Mouse (Mus musculus): ENCODE results near the gene Ppef2. TPM values are rescaled to one million over a fixed set of nuclear protein-coding genes. Genes with fewer than 3 reads are reported as not detected.
"Not testable (repeated sequence)": the region's sequence is repeated elsewhere in the genome, so short reads cannot be mapped to it uniquely, and the experiment has no call there.

Ppef2 gene
- polyA plus RNA-seq, 1 experiment from 2014 or later: 0.19 TPM

DNA sequence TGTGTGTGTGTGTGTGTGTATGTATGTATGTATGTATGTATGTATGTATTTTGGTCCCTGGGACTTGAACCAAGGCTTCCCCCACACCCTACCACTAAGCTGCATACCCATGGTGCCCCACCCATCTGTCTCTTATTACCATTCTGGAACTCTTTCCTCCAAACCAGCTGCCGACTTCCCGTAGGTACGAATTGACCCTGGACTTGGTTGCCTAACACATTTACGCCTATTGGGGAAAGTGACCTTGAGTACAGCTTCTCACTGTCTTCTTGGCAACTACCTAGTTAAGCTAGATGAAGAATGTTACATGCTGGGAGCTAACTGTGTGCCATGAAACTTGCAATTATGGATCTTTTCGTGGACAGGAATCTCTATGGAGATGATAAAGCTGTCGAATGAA lies 50.0 kb downstream of the Ppef2 start:
- 92% methylated on average over 6 of the region's 6 CpGs for WGBS
- no peak for ATAC-seq (ENCODE audit: low FRiP score, low read depth)
- H3K9me3 ChIP-seq: no peaks in the 10 kb centered on the region
- H3K4me3 ChIP-seq: no peak overlapping the region
- H3K36me3 ChIP-seq: peaks cover 18% of the 10 kb centered on the region
- no peaks in the 10 kb centered on the region for H3K27me3 ChIP-seq
- no peak overlapping the region for H3K4me2 ChIP-seq (replicated peaks)
- no peak overlapping the region for H3K9ac ChIP-seq (replicated peaks)
- no peak overlapping the region for H3K27ac ChIP-seq (replicated peaks)
- H3K4me1 ChIP-seq: no peaks in the 10 kb centered on the region

GRCm38 (mm10) chr5:92205706-92206105 lies 50.4 kb downstream of the Ppef2 start:
- no peak overlapping the region for H3K27ac ChIP-seq (replicated peaks)
- no peak overlapping the region for H3K4me2 ChIP-seq (replicated peaks)
- 90% methylated on average over 5 of the region's 5 CpGs for WGBS
- H3K4me3 ChIP-seq: no peak overlapping the region
- no peaks in the 10 kb centered on the region for H3K9me3 ChIP-seq
- H3K9ac ChIP-seq (replicated peaks): no peak overlapping the region
- peaks cover 22% of the 10 kb centered on the region for H3K36me3 ChIP-seq
- ATAC-seq (ENCODE audit: low FRiP score, low read depth): no peak
- H3K27me3 ChIP-seq: no peaks in the 10 kb centered on the region
- no peaks in the 10 kb centered on the region for H3K4me1 ChIP-seq

DNA sequence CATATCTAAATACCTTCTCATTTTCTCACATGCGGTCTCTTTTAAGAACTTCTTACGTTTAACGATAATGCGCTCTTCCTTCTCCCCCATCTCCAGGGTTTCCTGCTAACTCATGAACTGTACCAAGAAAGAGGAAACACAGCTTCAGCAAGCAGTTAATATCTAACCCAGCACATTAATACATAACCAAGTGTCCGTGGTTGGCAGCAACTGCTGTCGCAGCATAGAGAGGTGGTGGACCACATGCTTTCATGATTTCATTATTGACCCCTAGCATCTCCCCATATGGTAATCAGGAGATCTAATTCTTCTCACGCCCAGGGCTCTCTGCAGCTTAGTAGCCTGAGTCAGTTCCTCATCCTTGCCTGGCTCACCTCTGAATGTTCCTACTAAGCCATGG lies 50.9 kb downstream of the Ppef2 start:
- H3K36me3 ChIP-seq: peaks cover 26% of the 10 kb centered on the region
- WGBS: 95% methylated on average over 7 of the region's 7 CpGs
- ATAC-seq (ENCODE audit: low FRiP score, low read depth): no peak

DNA sequence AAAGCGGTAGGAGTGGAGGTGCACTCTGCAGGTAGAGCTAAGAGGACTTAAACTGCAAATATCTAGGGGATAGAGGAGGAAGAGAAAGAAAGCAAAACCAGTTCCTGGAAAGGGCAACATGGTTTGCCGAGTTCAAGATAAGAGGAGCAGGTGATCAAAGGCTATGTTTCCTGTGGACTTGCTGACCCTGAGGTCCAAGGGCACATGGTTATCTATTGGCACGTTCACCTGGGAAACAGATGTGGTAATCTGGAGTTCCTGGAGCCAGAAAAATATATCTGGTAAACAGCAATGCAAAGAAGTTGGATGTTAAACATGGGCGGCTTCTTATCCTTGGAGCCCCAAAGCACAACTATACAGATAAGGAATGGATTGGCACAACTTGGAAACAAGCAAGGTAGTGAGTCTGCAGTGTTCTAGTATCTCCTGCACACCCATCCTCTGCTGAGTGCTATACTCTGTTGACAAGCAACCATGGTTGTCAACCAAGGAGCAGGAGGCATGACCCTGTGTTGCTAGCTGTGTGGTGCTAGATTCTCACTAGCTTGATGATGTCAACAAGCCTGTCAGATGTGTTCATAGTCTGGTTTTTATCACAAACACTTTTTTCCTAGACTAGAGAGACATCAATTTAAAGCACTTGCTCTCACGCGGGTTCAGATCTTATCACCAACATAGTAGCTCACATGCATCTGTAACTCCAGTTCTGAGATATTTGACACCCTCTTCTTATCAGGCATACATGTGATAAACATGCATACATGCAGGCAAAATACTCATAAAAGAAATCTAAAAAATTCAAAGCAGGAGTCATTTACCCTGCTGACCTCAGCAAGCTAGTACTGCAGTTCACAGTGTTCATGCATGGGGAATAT lies 51.7 kb downstream of the Ppef2 start:
- H3K36me3 ChIP-seq: peaks cover 34% of the 10 kb centered on the region
- no peaks in the 10 kb centered on the region for H3K4me1 ChIP-seq
- no peak overlapping the region for H3K4me3 ChIP-seq
- no peaks in the 10 kb centered on the region for H3K9me3 ChIP-seq
- ATAC-seq (ENCODE audit: low FRiP score, low read depth): no peak
- no peak overlapping the region for H3K27ac ChIP-seq (replicated peaks)
- 95% methylated on average over 6 of the region's 6 CpGs for WGBS
- no peaks in the 10 kb centered on the region for H3K27me3 ChIP-seq
- H3K9ac ChIP-seq (replicated peaks): no peak overlapping the region
- no peak overlapping the region for H3K4me2 ChIP-seq (replicated peaks)

More for the DNA sequence above, 50.9 kb downstream of the Ppef2 start:
- no peak overlapping the region for H3K4me2 ChIP-seq (replicated peaks)
- no peak overlapping the region for H3K27ac ChIP-seq (replicated peaks)
- H3K9ac ChIP-seq (replicated peaks): no peak overlapping the region
- H3K9me3 ChIP-seq: no peaks in the 10 kb centered on the region
- H3K27me3 ChIP-seq: no peaks in the 10 kb centered on the region
- H3K4me1 ChIP-seq: no peaks in the 10 kb centered on the region
- H3K4me3 ChIP-seq: no peak overlapping the region

- H3K36me3 ChIP-seq: peaks cover 69% of the 10 kb centered on the region
- 71% methylated on average over 8 of the region's 8 CpGs for WGBS
- H3K4me1 ChIP-seq: no peaks in the 10 kb centered on the region
- no peaks in the 10 kb centered on the region for H3K27me3 ChIP-seq
- H3K9me3 ChIP-seq: no peaks in the 10 kb centered on the region
- peak overlapping the region; percentile 64; the same call in 1 of the 2 replicates for H3K27ac ChIP-seq (replicated peaks)
- no peak overlapping the region for H3K4me3 ChIP-seq
- no peak overlapping the region for H3K9ac ChIP-seq (replicated peaks)
- no peak for ATAC-seq (ENCODE audit: low FRiP score, low read depth)
- H3K4me2 ChIP-seq (replicated peaks): no peak overlapping the region
These were observed 57.8 kb downstream of the Ppef2 start for GRCm38 (mm10) chr5:92198266-92198665.

- no peaks in the 10 kb centered on the region for H3K4me1 ChIP-seq
- 83% methylated on average over 15 of the region's 15 CpGs for WGBS
- H3K4me2 ChIP-seq (replicated peaks): no peak overlapping the region
- H3K9me3 ChIP-seq: no peaks in the 10 kb centered on the region
- peak; percentile 67 for ATAC-seq (ENCODE audit: low FRiP score, low read depth)
- H3K9ac ChIP-seq (replicated peaks): no peak overlapping the region
- no peaks in the 10 kb centered on the region for H3K27me3 ChIP-seq
- H3K27ac ChIP-seq (replicated peaks): peak overlapping the region; percentile 64
- H3K36me3 ChIP-seq: peaks cover 73% of the 10 kb centered on the region
- H3K4me3 ChIP-seq: no peak overlapping the region
These were observed 58.9 kb downstream of the Ppef2 start for GRCm38 (mm10) chr5:92196895-92197811.

DNA sequence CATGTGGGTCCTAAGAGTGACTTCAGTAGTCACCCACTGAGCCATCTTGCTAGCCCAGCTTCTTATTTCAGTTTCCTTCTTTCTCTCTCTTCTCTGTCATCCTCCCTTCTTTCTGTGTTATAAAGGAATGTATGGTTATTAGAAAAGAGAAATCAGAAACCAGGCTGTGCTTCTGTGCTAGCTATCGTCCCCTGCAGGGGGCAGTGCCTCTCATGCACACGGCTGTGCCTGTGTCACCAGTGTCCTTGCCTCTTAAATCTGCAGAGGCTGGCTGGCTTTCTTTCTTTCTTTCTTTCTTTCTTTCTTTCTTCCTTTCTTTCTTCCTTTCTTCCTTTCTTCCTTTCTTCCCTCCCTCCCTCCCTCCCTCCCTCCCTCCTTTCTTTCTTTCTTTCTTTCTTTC lies 60.4 kb downstream of the Ppef2 start:
- H3K27ac ChIP-seq (replicated peaks); ATAC-seq (ENCODE audit: low FRiP score, low read depth); H3K4me3 ChIP-seq; H3K9me3 ChIP-seq; H3K4me1 ChIP-seq; H3K4me2 ChIP-seq (replicated peaks); H3K9ac ChIP-seq (replicated peaks); H3K27me3 ChIP-seq: not testable (repeated sequence)
- WGBS: 61% methylated on average over 2 of the region's 2 CpGs
- peaks cover 63% of the 10 kb centered on the region for H3K36me3 ChIP-seq

- Histone ChIP-seq H3K4me2 (replicated peaks) (no peak overlapping the region), H3K36me3 (peaks cover 58% of the 10 kb centered on the region), H3K27me3 (no peaks in the 10 kb centered on the region), H3K27ac (replicated peaks) (no peak overlapping the region), H3K4me3 (no peak overlapping the region), H3K9me3 (0 out of 2 replicates have a peak, but pooled peaks cover 4% of the 10 kb centered on the region), H3K4me1 (no peaks in the 10 kb centered on the region), H3K9ac (replicated peaks) (no peak overlapping the region)
- ATAC-seq (ENCODE audit: low FRiP score, low read depth): no peak
- WGBS: 96% methylated on average over 7 of the region's 7 CpGs
These were observed 67.1 kb downstream of the Ppef2 start for GRCm38 (mm10) chr5:92188881-92189483.

- no peaks in the 10 kb centered on the region for H3K4me1 ChIP-seq
- H3K27me3 ChIP-seq: no peaks in the 10 kb centered on the region
- no peaks in the 10 kb centered on the region for H3K9me3 ChIP-seq
- ATAC-seq (ENCODE audit: low FRiP score, low read depth): no peak
- no peak overlapping the region for H3K4me2 ChIP-seq (replicated peaks)
- no peak overlapping the region for H3K9ac ChIP-seq (replicated peaks)
- H3K27ac ChIP-seq (replicated peaks): no peak overlapping the region
- no peak overlapping the region for H3K4me3 ChIP-seq
- peaks cover 48% of the 10 kb centered on the region for H3K36me3 ChIP-seq
- WGBS: 93% methylated on average over 8 of the region's 8 CpGs
These were observed 72.8 kb downstream of the Ppef2 start for GRCm38 (mm10) chr5:92183071-92183830.

Measured in midbrain, embryonic 12.5 days (tissue).